Mouse (Mus musculus) CD4-positive, CD25-positive, alpha-beta regulatory T cell, adult 4 months (primary cell): ENCODE results near the gene Sptb. TPM values are rescaled to one million over a fixed set of nuclear protein-coding genes. Genes with fewer than 3 reads are reported as not detected.
A peak's percentile ranks its signal among the peaks of the same experiment; 100 is the strongest.

ENCODE experiments used
- ATAC-seq: one replicate; pipeline ENCODE4 v1.8.0; 2017
- polyA plus RNA-seq, 2 experiments: library from polyadenylated mRNA; unstranded; fragments of 100-300 nt; shearing (Covaris generic); gene quantifications; one replicate each; pipeline ENCODE4 v1.2.1; 2017

Gene Sptb
- polyA plus RNA-seq, 2 experiments from 2014 or later = 0.23 to 0.44 TPM

DNA sequence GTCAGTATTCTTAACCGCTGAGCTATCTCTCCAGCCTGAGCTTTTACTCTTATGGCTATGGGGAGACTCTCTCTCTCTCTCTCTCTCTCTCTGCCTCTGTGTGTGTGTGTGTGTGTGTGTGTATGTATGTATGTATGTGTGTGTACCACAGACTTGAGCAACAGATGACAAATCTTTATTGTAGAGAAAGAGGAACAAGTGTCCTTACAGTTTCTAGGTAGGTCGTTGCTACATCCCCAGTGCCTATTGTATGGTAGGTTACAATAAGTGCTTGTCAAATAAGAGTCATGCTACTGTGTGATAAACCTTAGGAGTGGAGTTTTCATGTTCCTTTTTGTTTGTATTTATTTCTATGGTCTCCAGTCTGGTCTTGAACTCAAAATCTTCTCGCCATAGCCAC is 170.2 kb downstream of the Sptb start:
- ATAC-seq = no peak

DNA sequence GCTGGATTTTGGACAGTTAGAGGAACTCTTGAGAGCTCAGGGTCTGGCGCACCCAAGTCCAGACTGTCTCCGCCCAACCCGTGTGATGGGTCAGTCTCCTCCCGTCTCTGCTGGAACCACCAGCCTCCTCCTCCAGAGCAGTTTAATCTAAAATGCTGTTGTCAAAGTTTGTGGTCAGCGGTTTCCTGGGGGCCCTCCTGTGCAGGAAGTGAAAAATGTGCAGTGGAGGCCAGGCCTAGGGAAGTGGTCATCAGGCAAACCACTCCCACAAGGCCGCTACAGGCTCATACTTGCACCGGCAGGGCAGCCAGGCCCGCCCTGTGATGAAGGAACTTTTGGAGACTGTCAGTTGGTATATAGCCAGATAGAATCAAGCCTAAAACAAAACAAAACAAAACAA is 172.9 kb downstream of the Sptb start:
- ATAC-seq = peak; percentile 69

DNA sequence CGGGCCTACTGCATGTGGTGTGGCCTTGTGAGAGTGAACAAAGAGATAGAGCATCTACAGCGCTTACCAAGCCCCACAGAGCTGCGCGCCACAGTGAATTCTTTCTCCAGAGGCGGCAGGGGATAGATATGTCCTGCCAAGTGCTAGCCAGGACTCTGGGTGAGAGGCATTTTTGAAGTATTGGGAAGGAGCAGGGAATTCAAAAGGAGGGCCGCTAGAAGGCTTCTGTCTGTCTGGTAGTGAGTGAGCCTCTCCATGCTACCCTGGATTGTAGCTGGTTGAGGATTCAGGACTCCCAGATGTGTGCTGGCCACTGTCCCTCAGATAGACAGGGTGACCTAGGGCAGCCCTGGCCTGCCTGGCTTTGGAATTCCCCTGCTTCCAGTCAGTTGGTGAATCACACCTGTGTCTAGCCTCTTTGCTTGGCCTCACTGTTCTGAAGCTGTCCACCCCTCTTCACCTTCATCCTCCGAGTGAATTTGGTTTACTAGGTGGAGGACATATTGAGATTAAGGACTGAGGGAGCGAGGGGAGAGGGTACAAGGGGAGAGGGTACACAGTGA is 173.7 kb downstream of the Sptb start:
- ATAC-seq = no peak

DNA sequence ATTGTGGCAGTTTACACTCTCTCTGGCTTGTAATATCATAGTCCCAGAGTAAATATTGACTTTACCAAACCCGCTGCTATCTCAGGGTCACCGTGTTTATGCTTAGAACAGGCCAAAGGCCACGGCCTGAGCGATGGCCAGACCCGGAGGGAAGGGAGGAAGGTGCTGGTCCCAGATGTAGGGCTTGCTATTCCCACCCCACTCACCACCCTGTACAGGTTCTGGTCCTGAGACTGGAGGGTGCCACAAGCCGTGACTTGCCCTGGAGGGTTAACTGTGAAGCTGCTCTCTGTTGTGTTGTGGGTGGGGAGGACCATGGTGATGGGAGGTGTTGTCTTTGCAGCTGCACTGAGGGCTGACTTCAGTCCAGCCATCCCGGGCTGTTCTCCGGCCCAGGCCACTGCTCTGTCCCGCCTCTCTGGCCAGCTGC is 174.9 kb downstream of the Sptb start:
- no peak for ATAC-seq

DNA sequence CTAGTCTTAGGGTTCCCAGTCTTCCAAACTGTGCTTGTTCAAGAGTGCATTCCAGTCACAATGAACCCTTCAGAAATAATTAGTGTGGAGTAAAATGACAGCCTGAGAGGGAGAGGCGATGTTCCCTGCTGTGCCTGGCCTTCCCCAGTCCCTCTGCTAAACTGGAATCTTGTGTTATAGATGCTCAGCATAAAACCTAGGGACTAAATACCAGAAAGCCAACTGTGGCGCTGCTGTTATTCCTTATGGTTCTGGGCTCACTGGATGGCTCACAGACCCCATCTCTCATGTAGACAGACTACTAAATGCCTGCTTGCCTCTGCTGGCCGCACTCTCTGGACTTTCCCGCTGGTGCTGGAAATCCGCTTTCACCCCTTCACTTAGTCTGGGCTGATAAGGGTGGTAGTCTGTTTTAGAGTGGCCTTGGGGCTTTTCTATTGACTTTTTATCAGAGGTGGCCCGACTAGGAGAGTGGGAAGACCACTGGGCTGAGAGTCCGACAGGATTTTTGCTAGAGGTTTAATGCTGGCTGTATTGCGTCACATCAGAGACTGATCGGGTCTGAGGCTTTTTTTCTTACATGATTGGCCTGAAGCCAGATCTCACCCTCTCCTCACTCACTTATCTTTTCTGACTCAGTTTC is 175.6 kb downstream of the Sptb start:
- ATAC-seq = no peak

DNA sequence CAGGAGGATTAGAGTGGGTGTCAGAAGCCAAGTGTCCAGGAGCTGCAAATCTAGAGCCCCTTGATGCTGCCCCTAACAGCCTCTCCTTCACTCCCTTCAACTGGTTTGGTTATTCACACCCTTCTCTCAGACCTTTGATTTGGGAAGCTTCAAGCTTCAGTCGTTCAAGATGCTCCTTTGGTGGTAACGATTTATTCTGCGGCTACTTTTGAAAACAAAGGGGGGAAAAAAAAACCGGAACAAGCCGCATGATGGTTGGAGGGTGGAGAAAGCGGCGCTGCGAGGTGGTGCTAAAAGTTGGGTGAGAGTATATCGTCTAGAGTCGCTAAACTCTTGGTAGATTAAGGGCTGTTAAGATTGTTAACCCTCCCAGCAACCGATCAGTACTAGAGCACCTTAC is 176.1 kb downstream of the Sptb start:
- ATAC-seq = no peak

DNA sequence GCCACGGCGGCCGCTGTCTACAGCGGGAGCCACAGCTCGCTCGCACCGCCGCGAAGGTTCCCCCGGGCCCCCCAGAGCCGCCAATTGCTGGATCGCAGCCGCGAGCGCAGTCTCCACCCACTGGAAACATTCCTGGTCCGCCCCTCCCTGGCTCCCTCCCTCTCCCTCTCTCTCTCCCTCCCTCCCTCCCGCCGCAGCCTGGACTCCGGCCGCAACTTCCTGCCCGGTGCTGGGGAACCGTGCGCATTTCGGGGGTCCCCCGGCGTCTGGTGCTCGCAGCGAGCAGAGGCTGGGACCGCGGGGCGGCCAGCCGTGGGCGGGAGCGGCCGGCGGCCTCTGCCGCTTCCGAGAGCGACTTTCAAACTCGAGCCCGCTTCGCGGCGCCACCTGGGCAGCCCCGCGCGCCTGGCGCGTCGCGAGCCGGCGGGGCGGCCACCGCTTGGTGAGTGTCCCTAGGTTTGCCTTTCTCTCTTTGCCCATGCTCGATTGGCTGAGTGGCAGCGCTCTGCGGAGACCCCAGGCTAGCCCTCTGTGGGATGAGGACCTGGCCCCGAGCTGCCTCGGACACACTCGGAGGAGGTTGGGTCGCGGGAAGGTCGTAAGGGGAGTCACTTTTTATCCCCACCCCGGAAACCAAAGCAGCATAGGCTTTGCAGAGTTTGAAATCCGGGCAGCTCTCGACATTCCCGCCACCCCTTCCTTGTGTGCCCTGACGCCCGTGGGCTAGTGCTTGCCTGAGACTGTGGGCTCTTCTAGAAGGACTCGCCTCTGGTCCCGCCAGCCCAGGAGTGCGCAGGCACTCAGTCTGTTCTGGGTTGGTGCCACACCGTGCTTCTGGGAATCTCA is 176.7 kb downstream of the Sptb start:
- ATAC-seq = peak; percentile 42

DNA sequence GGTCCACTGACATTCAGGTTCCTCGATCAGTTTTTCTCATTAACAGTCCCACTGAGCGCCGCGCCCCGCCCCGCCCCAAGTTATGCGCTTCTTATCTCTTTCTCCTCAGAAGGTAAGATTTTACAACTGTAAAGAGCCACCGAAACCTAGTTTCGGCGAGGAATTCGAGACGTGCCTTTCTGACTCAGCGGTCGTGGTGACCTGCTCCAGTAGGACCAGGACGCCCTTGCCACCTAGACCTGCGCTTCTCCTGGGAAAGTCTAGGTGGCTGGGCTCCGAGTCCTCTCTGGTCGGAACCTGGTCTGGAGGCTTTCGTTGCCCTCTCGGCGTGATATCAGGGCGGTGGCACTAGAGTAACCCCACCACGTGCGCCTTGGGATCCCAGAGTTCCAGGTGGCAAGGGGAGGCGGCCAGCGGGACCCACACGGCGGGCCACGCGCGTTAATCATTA is 177.4 kb downstream of the Sptb start:
- peak; percentile 21 for ATAC-seq

DNA sequence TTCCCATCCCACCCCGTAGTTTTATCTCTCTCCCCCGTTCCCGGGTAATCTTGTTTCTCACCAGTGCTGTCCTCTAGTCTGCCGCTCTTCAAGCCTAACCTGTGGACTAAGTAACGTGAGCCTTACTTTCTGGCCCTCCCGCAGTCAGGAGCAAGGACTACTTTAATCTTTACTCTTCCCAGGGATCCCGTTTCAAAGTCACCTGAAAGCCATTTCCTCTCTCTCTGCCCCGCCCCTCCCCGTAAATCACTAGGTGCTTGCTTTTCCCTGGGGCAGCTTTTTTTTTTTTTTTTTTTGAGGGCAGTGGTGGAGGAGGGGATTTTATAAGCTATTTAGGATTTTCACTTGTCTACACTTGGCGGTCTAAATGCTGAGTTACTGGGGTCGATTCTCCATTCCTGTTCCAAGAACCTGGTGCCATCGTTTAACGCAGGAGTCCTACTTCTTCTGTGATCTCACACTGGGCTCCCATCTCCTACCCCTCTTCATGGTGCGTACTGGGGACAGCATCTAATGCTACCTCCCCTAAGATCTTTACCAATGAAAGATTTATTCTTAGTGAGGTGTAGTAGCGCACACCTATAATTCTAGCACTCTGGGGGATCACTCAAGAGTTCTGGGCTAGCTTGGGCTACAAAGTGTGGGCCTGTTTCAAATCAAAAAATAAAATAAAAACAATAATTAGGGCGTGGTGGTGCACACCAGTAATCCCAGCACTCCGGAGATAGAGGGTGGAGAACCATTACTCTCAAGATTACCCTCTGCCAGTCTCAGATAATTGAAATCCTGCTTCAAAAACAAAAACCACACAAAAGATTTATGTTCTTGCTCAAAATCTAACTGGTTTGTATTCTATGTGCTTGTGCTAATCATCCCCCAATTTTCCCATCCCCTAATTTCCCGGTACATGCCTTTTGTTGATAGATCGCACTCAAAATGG is 178.1 kb downstream of the Sptb start:
- ATAC-seq = no peak

DNA sequence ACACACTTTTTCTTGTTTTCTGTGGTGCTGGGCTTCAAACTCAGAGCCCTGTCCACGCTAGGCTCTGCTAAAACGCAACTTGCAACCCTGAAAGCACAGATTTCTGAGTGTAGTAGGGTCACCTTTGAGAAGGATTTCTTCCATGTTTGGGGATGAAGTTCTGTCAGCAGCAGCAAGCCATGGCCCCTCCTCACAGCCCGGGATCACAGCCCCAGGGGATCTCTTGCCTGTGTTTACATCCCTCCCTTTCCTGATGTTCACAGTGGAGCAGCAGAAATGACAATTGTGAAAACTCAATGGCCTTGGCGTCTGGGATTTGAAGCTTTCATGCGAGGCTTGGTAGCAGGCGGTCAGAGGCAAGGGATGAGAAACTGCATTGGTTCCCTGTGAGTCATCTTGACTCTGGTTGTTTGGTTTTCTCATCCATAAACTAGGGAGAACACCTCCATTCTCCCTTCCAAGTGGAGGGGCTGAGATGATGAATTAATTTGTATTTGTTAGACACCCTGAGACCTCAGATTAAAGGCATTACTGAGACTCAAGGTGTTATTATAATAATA is 179.7 kb downstream of the Sptb start, which contains the start of gene Plekhg3:
Plekhg3 (plus strand) TSS at position 312 of the 560 bp plus-strand sequence.
- ATAC-seq = no peak

Other genes with a start within 250 kb of the Sptb start
- 1 to 10 TPM in 1 of 2 experiments, under 1 TPM in 1; 0.91 to 2.2 TPM for gene Plekhg3, start 179.7 kb downstream of the Sptb start, polyA plus RNA-seq
- gene Churc1, start 55.0 kb upstream of the Sptb start, polyA plus RNA-seq = 100 to 1,000 TPM; 129 to 145 TPM
- gene Fntb, start 55.0 kb upstream of the Sptb start, polyA plus RNA-seq = 10 to 100 TPM; 28.8 to 30.3 TPM
- not detected for gene Gpx2, start 85.0 kb upstream of the Sptb start, polyA plus RNA-seq
- not detected for gene Rab15, start 112.4 kb upstream of the Sptb start, polyA plus RNA-seq